Mouse (Mus musculus) erythroblast, adult 5-6 weeks (primary cell): ENCODE measurements around the gene Rab11fip3. TPM values are rescaled to one million over a fixed set of nuclear protein-coding genes. Genes with fewer than 3 reads are reported as not detected.

Source experiments
- ATAC-seq: replicated peaks from 2 replicates; pipeline ENCODE4 v1.8.0; 2016; ENCODE audit warnings: moderate number of reproducible peaks, mild to moderate bottlenecking, moderate TSS enrichment, inconsistent platforms; ENCODE audit not compliant: poor library complexity, low FRiP score, severe bottlenecking
- total RNA-seq, 2 experiments: library from RNA; stranded (forward) in 1 of 2; stranded (reverse) in 1 of 2; fragments of 150-400 nt in 1 of 2; fragments of 200-764, 138-1000 nt in 1 of 2; gene quantifications; 2 replicates each; pipeline versions ENCODE4 v1.2.3 to v1.2.4; 2015 to 2017; ENCODE audit warnings: low replicate concordance in 2 of 2

Gene Rab11fip3
- total RNA-seq, 2 experiments from 2014 or later = 0.17 TPM; not detected in 1

DNA sequence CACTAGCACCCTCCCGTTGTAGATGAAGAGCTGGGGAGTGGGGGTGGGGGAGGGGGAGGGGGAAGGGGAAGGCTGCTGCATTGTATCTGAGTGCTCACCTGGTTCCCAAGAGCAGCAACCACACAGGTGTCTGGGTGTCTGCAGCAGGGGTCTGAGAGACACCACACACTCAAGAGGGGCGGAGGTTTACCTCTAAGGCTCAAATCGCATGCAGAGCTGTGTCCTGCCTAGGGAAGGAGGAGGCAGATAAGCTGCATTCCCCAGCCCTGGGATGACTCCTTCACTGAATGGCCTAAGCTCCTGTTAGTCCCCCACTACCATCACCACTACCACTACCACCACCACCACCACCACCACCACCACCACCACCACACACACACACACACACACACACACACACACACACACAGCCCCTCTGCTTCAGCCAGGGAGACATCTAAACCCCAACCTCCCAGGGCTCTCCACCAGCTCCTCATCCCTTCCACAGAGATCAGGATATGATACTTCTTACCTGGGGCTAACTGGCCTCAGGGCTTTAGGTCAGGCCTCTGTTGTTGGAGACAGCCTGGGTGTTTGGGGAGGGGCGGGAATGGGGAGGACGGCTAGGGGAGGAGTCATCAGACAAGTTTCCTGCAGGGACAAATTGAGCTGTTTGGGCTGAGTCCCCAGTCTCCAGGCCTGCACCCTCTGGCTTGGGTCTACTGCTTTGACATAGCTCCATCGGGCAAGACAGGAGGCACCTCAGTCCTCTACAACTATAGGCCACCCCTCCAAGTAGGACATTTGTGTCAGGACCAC, 124.8 kb downstream of the Rab11fip3 start, which contains the start of the genes Pigq and Nhlrc4:
Pigq (minus strand) TSS at position 571 of the 798 bp plus-strand sequence.
Nhlrc4 (minus strand) TSS at position 596 of the 798 bp plus-strand sequence.
- peak; percentile 36; the same call in 1 of the 2 replicates for ATAC-seq

GRCm38 (mm10) chr17:25943769-25944168, 125.6 kb downstream of the Rab11fip3 start:
- ATAC-seq = no peak

DNA sequence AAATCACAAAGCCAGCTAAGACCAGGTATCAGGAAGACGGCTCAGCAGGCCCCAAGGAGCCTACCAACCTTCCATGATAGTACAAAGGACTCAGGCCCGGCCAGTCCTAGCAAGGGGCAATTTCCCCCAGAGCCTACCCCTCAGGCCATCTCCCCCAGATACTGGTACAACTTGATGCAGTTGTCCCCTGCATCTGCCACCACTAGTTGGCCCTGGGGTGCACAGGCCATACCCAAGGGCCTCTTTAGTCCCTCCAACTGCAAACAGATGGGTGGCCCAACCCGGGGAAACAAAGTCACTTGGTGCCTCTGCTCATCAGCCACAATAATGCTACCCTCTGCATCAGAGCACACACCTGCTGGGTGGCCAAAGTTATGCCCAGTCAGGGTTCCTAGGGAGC, 126.1 kb downstream of the Rab11fip3 start:
- peak; percentile 37 for ATAC-seq

- ATAC-seq = peak; percentile 80
Measured at GRCm38 (mm10) chr17:25942597-25943151, 126.7 kb downstream of the Rab11fip3 start.

- ATAC-seq = no peak
Measured at GRCm38 (mm10) chr17:25941511-25942241, 127.7 kb downstream of the Rab11fip3 start.

Other genes starting within 250 kb of the Rab11fip3 start
- 0.38 and 0.42 TPM in 2 replicates for gene Wdr24, start 245.9 kb downstream of the Rab11fip3 start, total RNA-seq (2015; ENCODE audit: low replicate concordance)
- gene Wdr24, start 245.9 kb downstream of the Rab11fip3 start, total RNA-seq (2017; ENCODE audit: low replicate concordance) = 4.9 and 6.0 TPM in 2 replicates
- gene Jmjd8, start 240.7 kb downstream of the Rab11fip3 start, total RNA-seq (2015; ENCODE audit: low replicate concordance) = 0.84 and 2.1 TPM in 2 replicates
- gene Jmjd8, start 240.7 kb downstream of the Rab11fip3 start, total RNA-seq (2017; ENCODE audit: low replicate concordance) = 3.9 and 6.7 TPM in 2 replicates
- 15.0 and 28.0 TPM in 2 replicates for gene Stub1, start 236.2 kb downstream of the Rab11fip3 start, total RNA-seq (2015; ENCODE audit: low replicate concordance)
- 18.8 and 27.9 TPM in 2 replicates for gene Stub1, start 236.2 kb downstream of the Rab11fip3 start, total RNA-seq (2017; ENCODE audit: low replicate concordance)
- gene Rhbdl1, start 232.3 kb downstream of the Rab11fip3 start, total RNA-seq (2015; ENCODE audit: low replicate concordance) = not detected in 2 replicates
- gene Rhbdl1, start 232.3 kb downstream of the Rab11fip3 start, total RNA-seq (2017; ENCODE audit: low replicate concordance) = 4.7 TPM in 1 of 2 replicates, not detected in the other
- gene Gm20683, start 227.8 kb downstream of the Rab11fip3 start, total RNA-seq (2015; ENCODE audit: low replicate concordance) = 0.84 TPM in 1 of 2 replicates, not detected in the other
- gene Gm20683, start 227.8 kb downstream of the Rab11fip3 start, total RNA-seq (2017; ENCODE audit: low replicate concordance) = 2.6 TPM in 1 of 2 replicates, not detected in the other
- 3.3 and 9.8 TPM in 2 replicates for gene Rhot2, start 224.7 kb downstream of the Rab11fip3 start, total RNA-seq (2015; ENCODE audit: low replicate concordance)
- gene Rhot2, start 224.7 kb downstream of the Rab11fip3 start, total RNA-seq (2017; ENCODE audit: low replicate concordance) = 19.7 and 28.6 TPM in 2 replicates
- 12.5 and 17.6 TPM in 2 replicates for gene Wdr90, start 208.1 kb downstream of the Rab11fip3 start, total RNA-seq (2015; ENCODE audit: low replicate concordance)
- gene Wdr90, start 208.1 kb downstream of the Rab11fip3 start, total RNA-seq (2017; ENCODE audit: low replicate concordance) = 10.0 and 12.7 TPM in 2 replicates
- 9.4 and 9.8 TPM in 2 replicates for gene Mcrip2, start 200.8 kb downstream of the Rab11fip3 start, total RNA-seq (2015; ENCODE audit: low replicate concordance)
- gene Mcrip2, start 200.8 kb downstream of the Rab11fip3 start, total RNA-seq (2017; ENCODE audit: low replicate concordance) = 1.7 and 8.0 TPM in 2 replicates
- gene Mettl26, start 194.5 kb downstream of the Rab11fip3 start, total RNA-seq (2015; ENCODE audit: low replicate concordance) = 7.3 and 9.4 TPM in 2 replicates
- gene Mettl26, start 194.5 kb downstream of the Rab11fip3 start, total RNA-seq (2017; ENCODE audit: low replicate concordance) = 3.7 and 5.3 TPM in 2 replicates
- not detected in 2 replicates for gene Wfikkn1, start 188.7 kb downstream of the Rab11fip3 start, total RNA-seq (2015; ENCODE audit: low replicate concordance)
- gene Wfikkn1, start 188.7 kb downstream of the Rab11fip3 start, total RNA-seq (2017; ENCODE audit: low replicate concordance) = 1.0 TPM in 1 of 2 replicates, not detected in the other
- 2.3 and 6.7 TPM in 2 replicates for gene Rab40c, start 149.8 kb downstream of the Rab11fip3 start, total RNA-seq (2015; ENCODE audit: low replicate concordance)
- gene Rab40c, start 149.8 kb downstream of the Rab11fip3 start, total RNA-seq (2017; ENCODE audit: low replicate concordance) = 1.2 and 1.5 TPM in 2 replicates
- 1,336 and 1,664 TPM in 2 replicates for gene Pigq, start 124.6 kb downstream of the Rab11fip3 start, total RNA-seq (2015; ENCODE audit: low replicate concordance)
- 1,480 and 1,728 TPM in 2 replicates for gene Pigq, start 124.6 kb downstream of the Rab11fip3 start, total RNA-seq (2017; ENCODE audit: low replicate concordance)
- gene Nhlrc4, start 124.6 kb downstream of the Rab11fip3 start, total RNA-seq (2015; ENCODE audit: low replicate concordance) = 49.2 and 66.7 TPM in 2 replicates
- 40.7 and 62.0 TPM in 2 replicates for gene Nhlrc4, start 124.6 kb downstream of the Rab11fip3 start, total RNA-seq (2017; ENCODE audit: low replicate concordance)
- gene A930017K11Rik, start 117.0 kb downstream of the Rab11fip3 start, total RNA-seq (2015; ENCODE audit: low replicate concordance) = not detected in 2 replicates
- not detected in 2 replicates for gene A930017K11Rik, start 117.0 kb downstream of the Rab11fip3 start, total RNA-seq (2017; ENCODE audit: low replicate concordance)
- 1.2 and 1.5 TPM in 2 replicates for gene Capn15, start 83.8 kb downstream of the Rab11fip3 start, total RNA-seq (2015; ENCODE audit: low replicate concordance)
- 1.4 and 2.4 TPM in 2 replicates for gene Capn15, start 83.8 kb downstream of the Rab11fip3 start, total RNA-seq (2017; ENCODE audit: low replicate concordance)
- gene Decr2, start 20.8 kb upstream of the Rab11fip3 start, total RNA-seq (2015; ENCODE audit: low replicate concordance) = 3.1 TPM in 1 of 2 replicates, not detected in the other
- gene Decr2, start 20.8 kb upstream of the Rab11fip3 start, total RNA-seq (2017; ENCODE audit: low replicate concordance) = 0.42 and 3.2 TPM in 2 replicates
- gene Nme4, start 26.0 kb upstream of the Rab11fip3 start, total RNA-seq (2015; ENCODE audit: low replicate concordance) = 10.0 and 15.9 TPM in 2 replicates
- 4.2 and 5.2 TPM in 2 replicates for gene Nme4, start 26.0 kb upstream of the Rab11fip3 start, total RNA-seq (2017; ENCODE audit: low replicate concordance)
- 9.6 and 13.2 TPM in 2 replicates for gene Tmem8, start 43.7 kb upstream of the Rab11fip3 start, total RNA-seq (2015; ENCODE audit: low replicate concordance)
- 4.3 and 5.0 TPM in 2 replicates for gene Tmem8, start 43.7 kb upstream of the Rab11fip3 start, total RNA-seq (2017; ENCODE audit: low replicate concordance)
- gene Mrpl28, start 53.9 kb upstream of the Rab11fip3 start, total RNA-seq (2015; ENCODE audit: low replicate concordance) = 21.7 and 22.6 TPM in 2 replicates
- gene Mrpl28, start 53.9 kb upstream of the Rab11fip3 start, total RNA-seq (2017; ENCODE audit: low replicate concordance) = 10.1 and 11.0 TPM in 2 replicates
- 5.6 and 6.3 TPM in 2 replicates for gene Axin1, start 69.1 kb upstream of the Rab11fip3 start, total RNA-seq (2015; ENCODE audit: low replicate concordance)
- gene Axin1, start 69.1 kb upstream of the Rab11fip3 start, total RNA-seq (2017; ENCODE audit: low replicate concordance) = 29.1 and 33.9 TPM in 2 replicates
- gene Pdia2, start 129.5 kb upstream of the Rab11fip3 start, total RNA-seq (2015; ENCODE audit: low replicate concordance) = 6.5 TPM in 1 of 2 replicates, not detected in the other
- gene Pdia2, start 129.5 kb upstream of the Rab11fip3 start, total RNA-seq (2017; ENCODE audit: low replicate concordance) = 0.56 and 5.1 TPM in 2 replicates
- gene Rgs11, start 133.4 kb upstream of the Rab11fip3 start, total RNA-seq (2015; ENCODE audit: low replicate concordance) = not detected in 2 replicates
- 1.7 TPM in 1 of 2 replicates, not detected in the other for gene Rgs11, start 133.4 kb upstream of the Rab11fip3 start, total RNA-seq (2017; ENCODE audit: low replicate concordance)
- not detected in 2 replicates for gene Arhgdig, start 138.2 kb upstream of the Rab11fip3 start, total RNA-seq (2015; ENCODE audit: low replicate concordance)
- gene Arhgdig, start 138.2 kb upstream of the Rab11fip3 start, total RNA-seq (2017; ENCODE audit: low replicate concordance) = not detected in 2 replicates
- 2.3 and 4.2 TPM in 2 replicates for gene Fam234a, start 174.7 kb upstream of the Rab11fip3 start, total RNA-seq (2015; ENCODE audit: low replicate concordance)
- gene Fam234a, start 174.7 kb upstream of the Rab11fip3 start, total RNA-seq (2017; ENCODE audit: low replicate concordance) = 2.4 and 4.8 TPM in 2 replicates
- gene Luc7l, start 183.3 kb upstream of the Rab11fip3 start, total RNA-seq (2015; ENCODE audit: low replicate concordance) = 11.7 and 16.3 TPM in 2 replicates
- 18.1 and 27.2 TPM in 2 replicates for gene Luc7l, start 183.3 kb upstream of the Rab11fip3 start, total RNA-seq (2017; ENCODE audit: low replicate concordance)